Mouse (Mus musculus): ENCODE results near the gene Defb48. TPM values are rescaled to one million over a fixed set of nuclear protein-coding genes. Genes with fewer than 3 reads are reported as not detected.

Defb48 gene
- total RNA-seq (2023), result not detected

DNA sequence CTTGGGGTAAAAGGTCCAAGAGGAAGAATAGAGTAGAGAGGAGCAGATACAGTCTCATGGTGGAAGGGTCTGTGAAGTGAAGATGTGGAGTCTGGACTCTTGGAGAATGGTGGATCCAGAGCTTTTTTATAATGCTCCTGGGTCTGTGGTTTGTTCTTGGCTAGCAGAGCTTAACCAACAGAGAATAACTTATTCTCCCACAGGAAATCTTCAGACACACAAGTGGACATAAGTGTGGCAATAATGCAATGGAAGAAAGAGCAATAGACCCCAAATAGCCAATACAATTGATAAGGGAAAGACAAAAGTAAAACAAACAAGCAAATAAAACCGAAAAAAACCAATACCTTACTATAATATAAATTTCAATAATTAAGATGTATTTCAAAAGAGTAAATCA is at the start of gene Defb48:
Defb48 (minus strand) TSS at position 101 of the 400 bp plus-strand sequence.

DNA sequence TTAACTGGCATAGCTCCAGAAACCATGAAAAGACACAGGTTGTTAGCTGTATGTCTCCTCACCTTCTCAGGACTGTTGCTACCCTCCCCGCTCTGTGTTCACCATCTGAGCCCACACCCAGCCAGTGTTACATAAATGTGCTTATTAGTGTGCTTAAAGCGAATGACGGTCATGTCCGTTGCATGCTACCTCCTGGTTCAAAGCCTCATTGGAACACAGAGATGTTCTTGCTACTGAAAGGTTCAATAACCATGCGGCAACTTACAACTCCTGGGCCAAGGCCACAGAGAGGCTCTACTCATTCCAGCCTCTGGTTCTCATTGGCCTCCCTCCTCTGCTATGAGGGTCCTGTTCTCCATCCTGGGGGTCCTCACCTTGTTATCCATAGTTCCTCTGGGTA is 27.2 kb upstream of the Defb48 start, which contains the start of gene Defb43:
Defb43 (plus strand) TSS at position 301 of the 400 bp plus-strand sequence.

DNA sequence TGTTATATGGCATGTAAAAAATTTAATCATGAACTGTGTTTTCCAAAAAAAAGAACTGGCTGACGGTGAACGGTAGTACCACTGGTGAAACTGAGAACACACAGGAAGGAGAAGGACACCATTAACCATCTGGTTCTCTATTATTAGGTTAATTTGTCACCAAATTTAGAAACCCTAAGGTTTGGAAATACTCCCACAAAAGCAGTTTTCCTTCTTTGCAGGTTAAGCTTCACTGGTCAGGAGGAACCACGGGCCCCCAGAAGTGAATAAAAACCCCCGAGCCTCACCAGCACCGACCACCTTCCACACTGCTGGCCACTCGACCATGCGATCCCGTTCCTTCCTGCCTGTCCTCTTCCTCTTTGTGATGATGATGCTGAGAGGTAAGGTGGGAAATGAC is 13.5 kb upstream of the Defb48 start, which contains the start of gene Defb47:
Defb47 (plus strand) TSS at position 301 of the 400 bp plus-strand sequence.

Other genes with a start within 250 kb of the Defb48 start
- 10 to 100 TPM; 47.2 to 61.1 TPM for gene Ints6, start 223.3 kb downstream of the Defb48 start, total RNA-seq (2023)
- 10 to 100 TPM; 67.6 to 72.3 TPM for gene Wdfy2, start 146.8 kb downstream of the Defb48 start, total RNA-seq (2023)
- not detected for gene Defb47, start 13.6 kb upstream of the Defb48 start, total RNA-seq (2023)
- gene Defb43, start 27.3 kb upstream of the Defb48 start, total RNA-seq (2023), result not detected
- gene Defb42, start 62.5 kb upstream of the Defb48 start, total RNA-seq (2023), result not detected
- not detected for gene Defb30, start 65.5 kb upstream of the Defb48 start, total RNA-seq (2023)

All from monocyte, adult 59 days (primary cell).